Mouse (Mus musculus) forebrain, embryonic 14.5 days (tissue): Measurements from ENCODE around the gene BC051142. TPM values are rescaled to one million over a fixed set of nuclear protein-coding genes. Genes with fewer than 3 reads are reported as not detected.

Experiments
- ATAC-seq: fragments of 200-750 bp; cut with Nextera tagmentation; 2 replicates; pipeline ENCODE4 v1.8.0; 2017; ENCODE audit warnings: mild to moderate bottlenecking, moderate library complexity
- DNase-seq: peaks from one replicate; pipeline ENCODE4 v3.0.0-alpha.2; 2015; ENCODE audit warnings: low spot score
- H3K27ac ChIP-seq: fragments of 300-500 bp; sonication (generic); 2 replicates; pipeline ENCODE4 v1.5.1; 2014; ENCODE audit warnings: low read depth, mild to moderate bottlenecking, control low read depth, low read length, moderate library complexity
- H3K27me3 ChIP-seq: fragments of 300-500 bp; sonication (generic); replicated peaks from 2 replicates; pipeline ENCODE4 v1.6.1; 2014; ENCODE audit warnings: low read length, control low read depth, mixed read lengths; ENCODE audit not compliant: control insufficient read depth, insufficient read depth
- H3K36me3 ChIP-seq: fragments of 300-500 bp; sonication (generic); 2 replicates; pipeline ENCODE4 v1.6.1; 2014; ENCODE audit warnings: low read length, control low read depth; ENCODE audit not compliant: control insufficient read depth, insufficient read depth
- H3K4me1 ChIP-seq: fragments of 300-500 bp; sonication (generic); 2 replicates; pipeline ENCODE4 v1.6.1; 2014; ENCODE audit warnings: antibody characterized with exemption, low read length, control low read depth; ENCODE audit not compliant: control insufficient read depth, insufficient read depth
- H3K4me2 ChIP-seq: fragments of 300-500 bp; sonication (generic); 2 replicates; pipeline ENCODE4 v1.6.1; 2014; ENCODE audit warnings: mild to moderate bottlenecking, control low read depth, low read length
- H3K4me3 ChIP-seq: fragments of 300-500 bp; sonication (generic); 2 replicates; pipeline ENCODE4 v1.5.1; 2014; ENCODE audit warnings: low read depth, low read length, control low read depth
- H3K9ac ChIP-seq: fragments of 300-500 bp; sonication (generic); 2 replicates; pipeline ENCODE4 v1.6.1; 2014; ENCODE audit warnings: mild to moderate bottlenecking, low read length, control low read depth, moderate library complexity
- H3K9me3 ChIP-seq: fragments of 300-500 bp; sonication (generic); replicated peaks from 2 replicates; pipeline ENCODE4 v1.6.1; 2016; ENCODE audit warnings: low read length, control low read depth, mixed read lengths; ENCODE audit not compliant: control insufficient read depth
- WGBS: fragments of 180-500 bp; shearing (Covaris S2); extraction: QIAGEN DNeasy Blood & Tissue Kit; methylation state at CpG from one replicate; pipeline ENCODE4 v1.1.7; 2014; 5-methylcytosine and 5-hydroxymethylcytosine counted together
- polyA plus RNA-seq: library from polyadenylated mRNA; unstranded; fragments of >200 nt; fragmentation: Nextera tagmentation; extraction: Ambion mirVana; gene quantifications from 2 replicates; pipeline ENCODE4 v1.2.1, GENCODE M21; 2014

Gene BC051142
- 3.7 and 4.2 TPM in 2 replicates for polyA plus RNA-seq

GRCm38 (mm10) chr17:34398711-34399393 is at the start of gene BC051142:
Gene BC051142, plus strand, starts transcription at chr17:34398820.
- peak within 1 kb of the TSS; percentile 61 for H3K4me3 ChIP-seq

GRCm38 (mm10) chr17:34349429-34349828 is 49.2 kb upstream of the BC051142 start:
- H3K9me3 ChIP-seq, result no peaks in the 10 kb centered on the region
- WGBS, result 8% methylated on average over 4 of the region's 4 CpGs
- H3K27ac ChIP-seq, result no peak overlapping the region
- no peaks in the 10 kb centered on the region for H3K4me1 ChIP-seq
- no peak overlapping the region for H3K4me2 ChIP-seq
- H3K36me3 ChIP-seq, result no peaks in the 10 kb centered on the region
- H3K27me3 ChIP-seq, result no peaks in the 10 kb centered on the region
- DNase-seq (peak; percentile 89), ATAC-seq (no peak)
- H3K4me3 ChIP-seq, result no peak overlapping the region
- no peak overlapping the region for H3K9ac ChIP-seq

More at GRCm38 (mm10) chr17:34398711-34399393, at the start of gene BC051142:
- H3K27ac ChIP-seq, result peak within 1 kb of the TSS; percentile 97
- H3K9ac ChIP-seq, result peak within 1 kb of the TSS; percentile 84
- H3K9me3 ChIP-seq, result no peaks in the 10 kb centered on the region
- H3K4me1 ChIP-seq, result no peaks in the 10 kb centered on the region
- DNase-seq, result peak; percentile 95
- H3K4me2 ChIP-seq, result peak within 1 kb of the TSS; percentile 60
- 3% methylated on average over 34 of the region's 34 CpGs for WGBS
- ATAC-seq, result peak; percentile 99
- no peaks in the 10 kb centered on the region for H3K36me3 ChIP-seq
- H3K27me3 ChIP-seq, result no peaks in the 10 kb centered on the region

GRCm38 (mm10) chr17:34354539-34354938 is 44.1 kb upstream of the BC051142 start, which contains the start of gene Btnl2:
Gene Btnl2, plus strand, starts transcription at chr17:34354822.
- Histone ChIP-seq H3K4me3 (no peak within 1 kb of the TSS), H3K9me3 (no peaks in the 10 kb centered on the region), H3K4me1 (no peaks in the 10 kb centered on the region), H3K27ac (no peak within 1 kb of the TSS), H3K4me2 (no peak within 1 kb of the TSS), H3K9ac (no peak within 1 kb of the TSS), H3K36me3 (no peaks in the 10 kb centered on the region), H3K27me3 (no peaks in the 10 kb centered on the region)
- ATAC-seq (no peak), DNase-seq (no peak)
- 85% methylated on average over 5 of the region's 5 CpGs for WGBS

GRCm38 (mm10) chr17:34354940-34355339 is 43.7 kb upstream of the BC051142 start:
- no peaks in the 10 kb centered on the region for H3K9me3 ChIP-seq
- no peak overlapping the region for H3K9ac ChIP-seq
- no peak overlapping the region for H3K27ac ChIP-seq
- no peaks in the 10 kb centered on the region for H3K4me1 ChIP-seq
- DNase-seq (no peak), ATAC-seq (no peak)
- H3K36me3 ChIP-seq, result no peaks in the 10 kb centered on the region
- WGBS, result 80% methylated on average over 1 of the region's 1 CpGs
- no peaks in the 10 kb centered on the region for H3K27me3 ChIP-seq
- H3K4me2 ChIP-seq, result no peak overlapping the region
- H3K4me3 ChIP-seq, result no peak overlapping the region

GRCm38 (mm10) chr17:34362954-34363546 is 35.6 kb upstream of the BC051142 start:
- 86% methylated on average over 15 of the region's 15 CpGs for WGBS
- DNase-seq (no peak), ATAC-seq (no peak)
- H3K4me2 ChIP-seq, result no peak overlapping the region
- H3K27ac ChIP-seq, result no peak overlapping the region
- no peak overlapping the region for H3K4me3 ChIP-seq
- H3K27me3 ChIP-seq, result no peaks in the 10 kb centered on the region
- H3K9me3 ChIP-seq, result no peaks in the 10 kb centered on the region
- no peak overlapping the region for H3K9ac ChIP-seq
- H3K36me3 ChIP-seq, result no peaks in the 10 kb centered on the region
- H3K4me1 ChIP-seq, result no peaks in the 10 kb centered on the region

- DNase-seq (no peak), ATAC-seq (no peak)
- Histone ChIP-seq H3K4me3 (no peak overlapping the region), H3K9ac (no peak overlapping the region), H3K27ac (no peak overlapping the region), H3K36me3 (no peaks in the 10 kb centered on the region), H3K9me3 (no peaks in the 10 kb centered on the region), H3K4me1 (no peaks in the 10 kb centered on the region), H3K27me3 (no peaks in the 10 kb centered on the region), H3K4me2 (no peak overlapping the region)
- WGBS, result 89% methylated on average over 3 of the region's 3 CpGs
Measured at GRCm38 (mm10) chr17:34363676-34364310, 34.8 kb upstream of the BC051142 start.

- H3K9me3 ChIP-seq, result no peaks in the 10 kb centered on the region
- WGBS, result 76% methylated on average over 10 of the region's 10 CpGs
Measured at GRCm38 (mm10) chr17:34365031-34365430, 33.6 kb upstream of the BC051142 start.

GRCm38 (mm10) chr17:34370563-34370962 is 28.1 kb upstream of the BC051142 start:
- no peaks in the 10 kb centered on the region for H3K4me1 ChIP-seq
- no peak overlapping the region for H3K4me2 ChIP-seq
- H3K27me3 ChIP-seq, result no peaks in the 10 kb centered on the region
- H3K9ac ChIP-seq, result no peak overlapping the region
- no peak overlapping the region for H3K27ac ChIP-seq
- ATAC-seq (no peak), DNase-seq (no peak)
- H3K36me3 ChIP-seq, result no peaks in the 10 kb centered on the region
- WGBS, result 89% methylated on average over 4 of the region's 4 CpGs
- no peaks in the 10 kb centered on the region for H3K9me3 ChIP-seq
- no peak overlapping the region for H3K4me3 ChIP-seq

More at GRCm38 (mm10) chr17:34365031-34365430, 33.6 kb upstream of the BC051142 start:
- no peak overlapping the region for H3K9ac ChIP-seq
- H3K4me3 ChIP-seq, result no peak overlapping the region
- no peak overlapping the region for H3K27ac ChIP-seq
- no peaks in the 10 kb centered on the region for H3K36me3 ChIP-seq
- DNase-seq (no peak), ATAC-seq (no peak)
- H3K4me1 ChIP-seq, result no peaks in the 10 kb centered on the region
- no peak overlapping the region for H3K4me2 ChIP-seq
- no peaks in the 10 kb centered on the region for H3K27me3 ChIP-seq
